Mouse (Mus musculus): ENCODE results near the gene Sh3bp2.

GRCm38 (mm10) chr5:34590702-34591101 is 65.1 kb downstream of the Sh3bp2 start:
- TF ChIP-seq CTCF (IDR thresholded peaks at IDR 0.05; ENCODE audit: low read depth, low read length): no peak
- no peak for TF ChIP-seq POLR2A (IDR thresholded peaks at IDR 0.05; ENCODE audit: borderline replicate concordance, low read depth, low read length)
